In the genomic region with DNA sequence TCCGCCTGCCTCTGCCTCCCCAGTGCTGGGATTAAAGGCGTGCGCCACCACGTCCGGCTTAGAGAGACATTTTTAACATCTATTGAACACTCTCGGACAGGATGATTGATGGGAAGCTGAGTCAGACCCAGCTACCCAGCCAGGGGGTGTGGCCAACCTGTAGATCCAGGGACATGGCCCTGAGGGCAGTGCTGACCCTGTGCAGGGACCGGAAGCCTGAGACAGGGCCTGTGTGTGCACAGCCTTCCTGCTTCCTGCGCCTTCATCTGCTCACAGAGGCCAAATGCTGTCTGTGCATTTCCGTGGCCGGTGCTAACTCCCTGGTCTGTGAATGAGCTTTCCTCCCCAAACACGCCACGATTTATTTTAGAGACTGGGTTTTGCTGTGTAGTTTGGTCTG, we compare ENCODE assay signal across 14 mouse cellular contexts. TPM values are rescaled to one million over a fixed set of nuclear protein-coding genes. Genes with fewer than 3 reads are reported as not detected.
A peak's percentile ranks its signal among the peaks of the same experiment; 100 is the strongest.
DNase-seq lines count a peak whose midpoint lies in the region; ATAC-seq lines count a peak whose summit lies in the region.
"Had no signal": no experiment of that assay in that cellular context is flagged by ENCODE, and none has a peak within 500 bp of the region (broad histone marks: within the 10 kb centered on the region; RNA-seq: fewer than 3 reads in every experiment).

No protein-coding gene starts in this region.

- H3K9ac ChIP-seq in heart, embryonic 12.5 days = no peak overlapping the region
- no peak overlapping the region for H3K9ac ChIP-seq in lung, embryonic 15.5 days
- H3K9ac ChIP-seq in midbrain, embryonic 16.5 days (ENCODE audit: low read depth, low read length) = no peak overlapping the region
- H3K9ac ChIP-seq: limb, embryonic 15.5 days; neural tube, embryonic 12.5 days; stomach, embryonic 15.5 days had no signal

- peak; percentile 97 for DNase-seq in heart, adult 11 months
- DNase-seq in lung, postnatal 25 days (ENCODE audit: low spot score) = no peak
- peak; percentile 85 for DNase-seq in adrenal gland, postnatal 14 days
- DNase-seq in kidney, postnatal 25 days = peak; percentile 63 to 84
- no peak for DNase-seq in spleen, postnatal 36 days (ENCODE audit: low spot score in 2 of 2)
- DNase-seq: thymus, postnatal 4 days had no signal

- no peak overlapping the region for H3K4me2 ChIP-seq in heart, embryonic 12.5 days
- no peak overlapping the region for H3K4me2 ChIP-seq in lung, embryonic 15.5 days
- no peak overlapping the region for H3K4me2 ChIP-seq in midbrain, embryonic 16.5 days (ENCODE audit: low read length)
- H3K4me2 ChIP-seq: limb, embryonic 15.5 days; neural tube, embryonic 12.5 days; stomach, embryonic 15.5 days had no signal

- H3K27ac ChIP-seq in heart, embryonic 12.5 days (ENCODE audit: poor library complexity, severe bottlenecking) = no peak overlapping the region
- 0 out of 2 replicates have a peak overlapping the region, but pooled peaks have one; percentile 3 for H3K27ac ChIP-seq in lung, embryonic 15.5 days
- H3K27ac ChIP-seq in midbrain, embryonic 16.5 days (ENCODE audit: low read length) = no peak overlapping the region
- H3K27ac ChIP-seq: layer of hippocampus, adult 2 months; limb, embryonic 15.5 days; neural tube, embryonic 12.5 days; stomach, embryonic 15.5 days had no signal

- ATAC-seq in heart, embryonic 12.5 days (ENCODE audit: insufficient number of reproducible peaks, low FRiP score) = no peak
- no peak for ATAC-seq in lung, embryonic 15.5 days (ENCODE audit: borderline replicate concordance, extremely low read depth, low FRiP score, low TSS enrichment)
- no peak for ATAC-seq in midbrain, embryonic 16.5 days

- H3K4me3 ChIP-seq in heart, embryonic 12.5 days = no peak overlapping the region
- no peak overlapping the region for H3K4me3 ChIP-seq in lung, embryonic 15.5 days
- no peak overlapping the region for H3K4me3 ChIP-seq in midbrain, embryonic 16.5 days (ENCODE audit: low read depth, low read length)
- H3K4me3 ChIP-seq: layer of hippocampus, adult 2 months; limb, embryonic 15.5 days; neural tube, embryonic 12.5 days; stomach, embryonic 15.5 days had no signal

- H3K27me3 ChIP-seq in heart, embryonic 12.5 days (replicated peaks) = peaks cover 5% of the 10 kb centered on the region; the same call in 1 of the 2 replicates
- no peaks in the 10 kb centered on the region for H3K27me3 ChIP-seq in lung, embryonic 15.5 days
- no peaks in the 10 kb centered on the region for H3K27me3 ChIP-seq in midbrain, embryonic 16.5 days (ENCODE audit: control insufficient read depth, insufficient read depth, low read depth, low read length)
- H3K27me3 ChIP-seq: limb, embryonic 15.5 days; neural tube, embryonic 12.5 days; stomach, embryonic 15.5 days had no signal

- peaks cover 29% of the 10 kb centered on the region for H3K36me3 ChIP-seq in heart, embryonic 12.5 days
- peaks cover 3% of the 10 kb centered on the region for H3K36me3 ChIP-seq in lung, embryonic 15.5 days
- no peaks in the 10 kb centered on the region for H3K36me3 ChIP-seq in midbrain, embryonic 16.5 days (ENCODE audit: control insufficient read depth, insufficient read depth, low read length)

- no peaks in the 10 kb centered on the region for H3K9me3 ChIP-seq in heart, embryonic 12.5 days (replicated peaks)
- no peaks in the 10 kb centered on the region for H3K9me3 ChIP-seq in lung, embryonic 15.5 days
- H3K9me3 ChIP-seq in midbrain, embryonic 16.5 days (replicated peaks; ENCODE audit: control insufficient read depth, low read length, poor library complexity, severe bottlenecking) = no peaks in the 10 kb centered on the region
- H3K9me3 ChIP-seq: limb, embryonic 15.5 days; neural tube, embryonic 12.5 days; stomach, embryonic 15.5 days had no signal

- peaks cover 6% of the 10 kb centered on the region for H3K4me1 ChIP-seq in heart, embryonic 12.5 days (replicated peaks)
- peaks cover 11% of the 10 kb centered on the region for H3K4me1 ChIP-seq in lung, embryonic 15.5 days
- H3K4me1 ChIP-seq in midbrain, embryonic 16.5 days (ENCODE audit: control insufficient read depth, insufficient read depth, low read length) = peaks cover 5% of the 10 kb centered on the region

- WGBS in heart, embryonic 12.5 days = 75% methylated on average over 12 of the region's 12 CpGs
- 64% methylated on average over 12 of the region's 12 CpGs for WGBS in lung, embryonic 15.5 days
- 95% methylated on average over 12 of the region's 12 CpGs for WGBS in midbrain, embryonic 16.5 days

RNA-seq across cellular contexts. Expression of gene Engase, which starts 3.1 kb away (rescaled TPM):
- polyA plus RNA-seq in heart, embryonic 12.5 days (2016; fragmentation: Nextera tagmentation; extraction: Ambion mirVana) = 4.5 and 4.6 TPM in 2 replicates
- polyA plus RNA-seq in lung, embryonic 15.5 days (2015; fragmentation: Nextera tagmentation; extraction: Ambion mirVana) = 6.0 and 7.3 TPM in 2 replicates
- 12.1 and 12.4 TPM in 2 replicates for total RNA-seq in adrenal gland, postnatal 14 days (2021)
- polyA plus RNA-seq in midbrain, embryonic 16.5 days (2015; fragmentation: Nextera tagmentation; extraction: Ambion mirVana) = 5.5 and 5.9 TPM in 2 replicates

RNA-seq across cellular contexts. Expression of gene C1qtnf1, which starts 51.8 kb away (rescaled TPM):
- 4.9 and 5.5 TPM in 2 replicates for polyA plus RNA-seq in heart, embryonic 12.5 days (2016; fragmentation: Nextera tagmentation; extraction: Ambion mirVana)
- 6.9 and 7.6 TPM in 2 replicates for polyA plus RNA-seq in lung, embryonic 15.5 days (2015; fragmentation: Nextera tagmentation; extraction: Ambion mirVana)
- 23.7 and 29.2 TPM in 2 replicates for total RNA-seq in adrenal gland, postnatal 14 days (2021)
- polyA plus RNA-seq in midbrain, embryonic 16.5 days (2015; fragmentation: Nextera tagmentation; extraction: Ambion mirVana) = 4.1 and 4.2 TPM in 2 replicates
- total RNA-seq: common myeloid progenitor, adult 5-6 weeks had no signal

Comparison
In these comparisons a context has a peak if more than half of its experiments do, and no peak if none do; other contexts are left out.
1. DNase-seq: peak in heart, adult 11 months (single experiment), adrenal gland, postnatal 14 days (single experiment) and kidney, postnatal 25 days (2 of 2); none in lung, postnatal 25 days (single experiment) and spleen, postnatal 36 days (0 of 2).